19 mouse cellular contexts compared by ENCODE assay signal in the genomic region with DNA sequence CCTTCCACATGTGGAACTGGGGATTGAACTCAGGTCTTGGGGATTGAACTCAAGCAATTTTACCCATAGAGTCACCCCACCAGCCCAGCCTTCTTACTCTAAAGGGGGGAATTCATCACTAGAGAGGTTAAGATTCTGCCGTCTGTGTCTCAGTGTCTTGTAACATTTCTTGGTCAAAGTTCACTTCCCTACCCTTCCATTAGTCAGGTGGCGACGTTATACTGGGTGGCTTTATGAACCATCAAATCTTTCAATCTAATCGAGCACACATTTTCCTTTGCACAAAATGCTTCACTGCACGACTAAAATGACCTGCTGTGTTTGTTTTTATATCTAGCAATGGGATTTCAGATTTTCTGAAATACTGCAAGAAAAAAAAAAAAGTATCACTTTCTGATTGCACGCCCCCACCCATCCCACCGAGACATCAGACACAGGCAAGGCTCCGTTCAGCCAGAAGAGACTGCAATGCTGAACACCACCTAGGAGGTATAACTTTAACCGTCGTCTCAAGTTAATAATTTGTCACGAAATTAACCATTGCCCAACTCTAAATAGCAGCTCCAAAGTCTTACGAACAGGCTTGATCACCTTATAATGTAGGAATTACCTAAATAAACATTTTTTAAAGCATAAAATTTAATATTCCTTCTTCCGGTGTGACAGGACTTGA. TPM values are rescaled to one million over a fixed set of nuclear protein-coding genes. Genes with fewer than 3 reads are reported as not detected.
DNase-seq lines count a peak whose midpoint lies in the region; ATAC-seq and TF ChIP-seq lines count a peak whose summit lies in the region.
"Had no signal": no experiment of that assay in that cellular context is flagged by ENCODE, and none has a peak within 500 bp of the region (broad histone marks: within the 10 kb centered on the region; RNA-seq: fewer than 3 reads in every experiment).

No protein-coding gene starts in this region.

- H3K36me3 ChIP-seq in liver, embryonic 15.5 days (replicated peaks): no peaks in the 10 kb centered on the region
- no peaks in the 10 kb centered on the region for H3K36me3 ChIP-seq in liver, embryonic 11.5 days (ENCODE audit: control insufficient read depth, insufficient read depth, low read length)
- H3K36me3 ChIP-seq in intestine, embryonic 16.5 days (ENCODE audit: control insufficient read depth, insufficient read depth, low read length): no peaks in the 10 kb centered on the region
- H3K36me3 ChIP-seq in kidney, postnatal 0 days (ENCODE audit: insufficient read depth, low read length): no peaks in the 10 kb centered on the region
- H3K36me3 ChIP-seq: limb, embryonic 13.5 days had no signal

- 64% methylated on average over 13 of the region's 13 CpGs for WGBS in liver, embryonic 15.5 days (ENCODE audit: insufficient replicate concordance)
- 75% methylated on average over 13 of the region's 13 CpGs for WGBS in liver, embryonic 11.5 days
- WGBS in intestine, embryonic 16.5 days: 56% methylated on average over 13 of the region's 13 CpGs
- WGBS in kidney, postnatal 0 days: 26% methylated on average over 13 of the region's 13 CpGs

- H3K4me3 ChIP-seq in liver, embryonic 15.5 days (replicated peaks): no peak overlapping the region
- no peak overlapping the region for H3K4me3 ChIP-seq in liver, embryonic 11.5 days (ENCODE audit: low read depth, low read length)
- no peak overlapping the region; the same call in 1 of the 2 replicates for H3K4me3 ChIP-seq in intestine, embryonic 16.5 days (ENCODE audit: low read length)
- no peak overlapping the region for H3K4me3 ChIP-seq in kidney, postnatal 0 days (replicated peaks; ENCODE audit: low read depth, low read length)
- H3K4me3 ChIP-seq: heart, adult 2 months; limb, embryonic 13.5 days had no signal

- no peak for DNase-seq in liver, embryonic 11.5 days (ENCODE audit: low spot score)
- DNase-seq in kidney, postnatal 0 days (ENCODE audit: low spot score): peak; percentile 63
- DNase-seq in yolk sac, embryonic 10.5 days (ENCODE audit: low spot score): peak; percentile 80
- no peak for DNase-seq in thymus, postnatal 0 days (ENCODE audit: low spot score)
- DNase-seq: B cell, adult 2 months; cerebellum, adult 18-20 months; cerebellum, postnatal 36 days; heart, postnatal 36 days; lung, embryonic 14.5 days; lung, postnatal 36 days; thymus, postnatal 14 days had no signal

- no peaks in the 10 kb centered on the region for H3K9me3 ChIP-seq in liver, embryonic 15.5 days (replicated peaks)
- no peaks in the 10 kb centered on the region for H3K9me3 ChIP-seq in liver, embryonic 11.5 days (ENCODE audit: control insufficient read depth, low read length)
- no peaks in the 10 kb centered on the region for H3K9me3 ChIP-seq in intestine, embryonic 16.5 days (ENCODE audit: control insufficient read depth, low read length)
- H3K9me3 ChIP-seq in kidney, postnatal 0 days (replicated peaks; ENCODE audit: low read length): no peaks in the 10 kb centered on the region
- H3K9me3 ChIP-seq: limb, embryonic 13.5 days had no signal

- H3K4me2 ChIP-seq in liver, embryonic 15.5 days: peak overlapping the region; percentile 3; the same call in 1 of the 2 replicates
- no peak overlapping the region for H3K4me2 ChIP-seq in liver, embryonic 11.5 days
- peak overlapping the region; percentile 21; the same call in 1 of the 2 replicates for H3K4me2 ChIP-seq in intestine, embryonic 16.5 days (ENCODE audit: low read depth, low read length)
- peak overlapping the region; percentile 45 for H3K4me2 ChIP-seq in kidney, postnatal 0 days (ENCODE audit: low read length)
- H3K4me2 ChIP-seq: hindbrain, embryonic 14.5 days; limb, embryonic 13.5 days; lung, embryonic 14.5 days had no signal

- no peak for TF ChIP-seq CTCF in kidney, postnatal 0 days (IDR thresholded peaks at IDR 0.05; ENCODE audit: low read depth)

- no peak overlapping the region for H3K27ac ChIP-seq in liver, embryonic 15.5 days (replicated peaks)
- no peak overlapping the region for H3K27ac ChIP-seq in liver, embryonic 11.5 days (ENCODE audit: low read depth, low read length)
- no peak overlapping the region for H3K27ac ChIP-seq in intestine, embryonic 16.5 days (ENCODE audit: low read length)
- peak overlapping the region; percentile 87 for H3K27ac ChIP-seq in kidney, postnatal 0 days
- H3K27ac ChIP-seq: heart, adult 2 months; hindbrain, embryonic 14.5 days; limb, embryonic 13.5 days had no signal

- ATAC-seq in liver, embryonic 15.5 days (ENCODE audit: insufficient read depth): no peak
- ATAC-seq in liver, embryonic 11.5 days (replicated peaks; ENCODE audit: low FRiP score): no peak
- ATAC-seq in intestine, embryonic 16.5 days: peak; percentile 81
- peak; percentile 75 for ATAC-seq in kidney, postnatal 0 days (replicated peaks; ENCODE audit: low FRiP score, low read depth)
- ATAC-seq in granulocyte monocyte progenitor cell, adult 5-6 weeks (replicated peaks; ENCODE audit: poor library complexity, severe bottlenecking): no peak

- no peaks in the 10 kb centered on the region for H3K27me3 ChIP-seq in liver, embryonic 15.5 days
- H3K27me3 ChIP-seq in liver, embryonic 11.5 days (replicated peaks; ENCODE audit: control insufficient read depth, insufficient read depth, low read length): no peaks in the 10 kb centered on the region
- H3K27me3 ChIP-seq in intestine, embryonic 16.5 days (replicated peaks; ENCODE audit: control insufficient read depth, insufficient read depth, low read length): no peaks in the 10 kb centered on the region
- H3K27me3 ChIP-seq in kidney, postnatal 0 days (ENCODE audit: insufficient read depth, low read length): no peaks in the 10 kb centered on the region
- H3K27me3 ChIP-seq: limb, embryonic 13.5 days had no signal

- H3K4me1 ChIP-seq in liver, embryonic 15.5 days (replicated peaks): no peaks in the 10 kb centered on the region
- no peaks in the 10 kb centered on the region for H3K4me1 ChIP-seq in liver, embryonic 11.5 days (replicated peaks; ENCODE audit: control insufficient read depth, insufficient read depth, low read length)
- H3K4me1 ChIP-seq in intestine, embryonic 16.5 days (ENCODE audit: control insufficient read depth, insufficient read depth, low read length): peaks cover 3% of the 10 kb centered on the region; the same call in 1 of the 2 replicates
- peaks cover 36% of the 10 kb centered on the region for H3K4me1 ChIP-seq in kidney, postnatal 0 days (replicated peaks; ENCODE audit: insufficient read depth, low read length)

- H3K9ac ChIP-seq in liver, embryonic 15.5 days: no peak overlapping the region
- no peak overlapping the region for H3K9ac ChIP-seq in liver, embryonic 11.5 days (ENCODE audit: low read depth, low read length)
- H3K9ac ChIP-seq in intestine, embryonic 16.5 days (ENCODE audit: low read depth, low read length): no peak overlapping the region
- no peak overlapping the region for H3K9ac ChIP-seq in kidney, postnatal 0 days (ENCODE audit: low read depth, low read length)
- H3K9ac ChIP-seq: hindbrain, embryonic 14.5 days; limb, embryonic 13.5 days; lung, embryonic 14.5 days had no signal

RNA-seq across cellular contexts. Expression of a gene that starts 32.1 kb away (rescaled TPM):
- polyA plus RNA-seq in liver, embryonic 15.5 days (2015; fragmentation: Nextera tagmentation; extraction: Ambion mirVana): 3.0 and 3.3 TPM in 2 replicates
- polyA plus RNA-seq in liver, embryonic 11.5 days (2014; fragmentation: Nextera tagmentation; extraction: Ambion mirVana): 8.9 and 9.7 TPM in 2 replicates
- polyA plus RNA-seq in intestine, embryonic 16.5 days (2015; fragmentation: Nextera tagmentation; extraction: Ambion mirVana): 11.8 and 12.6 TPM in 2 replicates
- polyA plus RNA-seq in kidney, postnatal 0 days (2015; fragmentation: Nextera tagmentation; extraction: Ambion mirVana): 65.7 and 71.7 TPM in 2 replicates
- total RNA-seq in granulocyte monocyte progenitor cell, adult 5-6 weeks (2014; fragmentation: Nextera tagmentation): not detected in 2 replicates
- total RNA-seq in granulocyte monocyte progenitor cell, adult 5-6 weeks (2017): not detected in 2 replicates
- polyA plus RNA-seq in thymus, postnatal 0 days (2015; fragmentation: Nextera tagmentation; extraction: Ambion mirVana): 2.9 and 3.1 TPM in 2 replicates
- total RNA-seq: megakaryocyte-erythroid progenitor cell, adult 5-6 weeks; neutrophil, adult 5-6 weeks had no signal

Comparison
In these comparisons a context has a peak if more than half of its experiments do, and no peak if none do; other contexts are left out.
1. ATAC-seq: peak in intestine, embryonic 16.5 days (single experiment) and kidney, postnatal 0 days (single experiment); none in liver, embryonic 15.5 days (single experiment), liver, embryonic 11.5 days (single experiment) and granulocyte monocyte progenitor cell, adult 5-6 weeks (single experiment).
2. DNase-seq: peak in kidney, postnatal 0 days (single experiment) and yolk sac, embryonic 10.5 days (single experiment); none in liver, embryonic 11.5 days (single experiment) and thymus, postnatal 0 days (single experiment).